Mouse (Mus musculus): ENCODE measurements at regions not wholly inside any gene's neighbourhood (a gene's known extent, or its start where the extent isn't known, plus 50 kb on each side); places are given as distances from the start of the nearest gene placed in this dataset.
"Not testable (repeated sequence)": the region's sequence is repeated elsewhere in the genome, so short reads cannot be mapped to it uniquely, and the experiment has no call there.

DNA sequence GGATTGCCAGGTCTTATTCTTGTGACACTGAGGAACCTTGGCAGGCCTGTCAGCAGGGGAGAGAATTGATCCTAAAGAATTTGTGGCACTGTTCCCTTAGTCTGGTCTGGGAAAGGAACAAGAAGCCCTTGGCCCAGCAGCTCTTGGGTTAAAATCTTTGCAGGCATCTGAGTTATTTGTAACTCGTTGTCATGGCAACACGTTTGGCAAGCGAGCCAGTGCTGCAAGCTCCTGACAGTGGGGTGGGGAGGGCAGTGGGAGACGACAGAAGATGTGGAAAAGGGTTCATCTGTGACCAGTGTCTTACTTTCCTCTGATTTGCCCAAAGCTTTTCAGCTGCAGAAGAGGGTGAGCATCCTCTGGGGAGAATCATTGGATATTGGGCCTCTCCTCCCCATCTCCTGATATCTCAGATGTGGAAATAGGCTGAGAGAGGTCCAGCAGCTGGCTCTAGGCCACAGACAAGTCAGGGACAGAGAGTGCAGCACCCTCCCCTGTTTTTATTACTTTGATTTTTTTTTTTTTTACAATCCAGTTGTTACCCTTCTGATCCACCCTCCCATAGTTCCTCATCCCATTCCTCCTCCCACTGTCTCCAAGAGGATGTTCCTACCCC, 92.4 kb upstream of the Huwe1 start:
- intact Hi-C loops (cut with DNase I); H3K36me3 ChIP-seq (ENCODE audit: control insufficient read depth, insufficient read depth, low read length); H3K27me3 ChIP-seq (ENCODE audit: control insufficient read depth, insufficient read depth, low read length); H3K4me1 ChIP-seq (ENCODE audit: control insufficient read depth, insufficient read depth, low read length); H3K9ac ChIP-seq (ENCODE audit: low read depth, low read length); H3K79me2 ChIP-seq (replicated peaks; ENCODE audit: control insufficient read depth, insufficient read depth, low read length); H3K27ac ChIP-seq; H3K4me3 ChIP-seq: not testable (repeated sequence)
- DNase-seq: peak in 1 of 2 experiments; percentile 3
- 17% methylated on average over 4 of the region's 4 CpGs for whole genome bisulfite sequencing
